Mouse (Mus musculus): ENCODE measurements around the gene Btf3.

The Btf3 gene

DNA sequence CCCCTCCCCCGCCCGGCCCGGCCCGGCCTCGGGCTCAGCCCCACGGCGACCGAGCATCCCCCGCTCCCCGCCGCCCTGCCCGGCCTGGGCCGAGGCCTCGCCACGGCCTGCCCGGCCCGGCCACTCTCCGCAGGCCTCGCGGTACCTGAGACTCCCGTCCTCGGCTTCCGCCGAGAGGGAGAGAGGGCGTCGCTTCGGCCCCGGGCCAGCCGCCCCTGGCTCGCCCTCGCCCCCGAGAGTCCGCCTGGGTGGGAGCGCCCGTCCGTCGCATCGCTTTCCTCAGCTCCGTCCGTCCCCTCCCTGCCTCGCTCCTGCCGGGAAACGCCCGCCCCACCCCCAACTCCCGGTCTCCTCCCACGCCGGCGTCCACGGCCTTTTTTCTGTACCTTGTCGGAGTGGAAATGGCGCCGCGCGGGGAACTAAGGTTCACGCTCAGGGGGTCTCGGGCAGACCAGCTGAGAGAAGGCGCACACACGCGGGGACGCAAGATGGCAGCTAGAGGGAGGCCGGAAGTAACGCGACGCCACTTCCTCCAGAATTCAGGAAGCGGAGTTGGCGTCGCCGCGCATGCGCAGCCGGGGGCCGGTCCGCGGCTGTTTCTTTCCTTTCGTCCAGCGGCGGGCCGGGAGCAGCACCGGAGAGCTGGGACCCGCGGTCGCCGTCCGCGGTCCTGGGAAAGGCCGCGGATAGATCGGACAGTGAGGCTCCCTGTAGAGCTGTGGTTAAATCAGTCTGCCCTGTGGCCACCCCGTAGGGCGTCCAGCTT, at the start of gene Btf3:
Btf3 (minus strand) TSS at position 527 of the 766 bp plus-strand sequence.
- peak; percentile 93 for DNase-seq (ENCODE audit: low spot score)

DNA sequence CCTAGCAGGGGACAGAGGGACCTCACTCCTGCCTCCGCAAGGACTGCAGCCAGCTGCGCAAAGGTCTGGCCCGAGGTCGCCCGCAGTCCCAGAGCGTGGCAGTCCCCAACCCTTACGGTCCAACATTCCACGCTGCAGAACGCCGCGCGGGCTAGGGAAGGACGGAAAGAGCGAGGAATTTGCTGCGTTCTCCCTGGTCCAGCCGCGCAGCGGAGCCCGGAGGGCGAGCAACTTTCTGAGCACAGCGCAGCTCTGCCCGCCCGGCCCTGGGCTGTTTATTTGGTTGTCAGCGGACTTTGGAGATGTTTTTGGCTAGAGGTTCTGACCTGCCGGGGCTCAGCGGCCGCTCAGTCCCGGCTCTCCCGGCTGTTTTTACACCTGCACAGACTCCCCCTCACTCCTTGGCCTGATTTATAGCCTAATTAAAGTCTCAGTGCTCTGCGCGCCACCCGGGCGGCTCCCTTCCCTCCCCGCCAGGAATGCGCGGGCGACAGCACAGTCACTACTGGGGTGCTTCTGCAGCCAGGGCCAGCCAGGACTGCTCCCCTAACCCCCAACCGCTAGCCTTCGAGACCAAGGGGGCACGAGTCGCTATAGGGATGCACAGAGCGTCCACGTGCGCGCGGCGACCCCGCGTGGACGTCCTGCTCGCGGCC, 49.1 kb upstream of the Btf3 start:
- no peak for DNase-seq (ENCODE audit: low spot score)

DNA sequence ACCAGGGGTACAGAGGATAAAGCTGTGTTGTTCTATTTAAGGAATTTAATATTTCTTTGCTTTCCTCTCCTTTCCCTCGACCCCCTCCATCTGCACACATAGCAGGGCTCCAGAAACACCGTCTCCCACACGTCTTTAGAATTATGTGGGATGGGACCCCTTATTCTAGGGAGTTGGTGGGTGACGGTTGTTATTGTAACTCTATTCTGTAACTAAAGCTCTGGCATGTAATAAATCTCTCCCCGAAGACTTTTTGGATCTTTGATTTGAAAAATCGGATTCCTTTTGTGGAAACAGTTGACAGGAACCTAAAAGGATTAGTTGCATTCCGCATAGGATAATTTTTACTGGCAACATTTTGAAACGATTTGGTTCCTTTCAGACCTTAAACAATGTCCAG, 48.3 kb upstream of the Btf3 start:
- no peak for DNase-seq (ENCODE audit: low spot score)

DNA sequence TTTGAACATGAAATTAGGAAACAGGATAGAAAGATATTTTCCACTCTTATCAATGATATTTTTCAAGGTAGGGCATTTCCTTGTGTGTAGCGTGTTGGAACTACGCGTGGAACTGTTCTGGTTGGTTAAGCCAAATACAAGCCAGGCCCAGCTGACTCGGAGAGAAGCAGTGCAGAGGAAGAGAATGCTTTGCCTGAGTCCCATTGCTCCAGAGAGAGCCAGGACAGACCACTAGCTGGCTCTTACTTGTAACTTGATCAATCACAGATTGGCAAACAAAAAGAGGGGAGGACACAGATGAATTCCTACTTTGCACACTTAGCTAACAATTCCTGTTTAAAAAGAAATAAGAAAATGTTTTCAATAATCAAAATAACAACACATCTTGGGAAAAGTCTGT, 46.2 kb upstream of the Btf3 start:
- DNase-seq (ENCODE audit: low spot score): no peak

DNA sequence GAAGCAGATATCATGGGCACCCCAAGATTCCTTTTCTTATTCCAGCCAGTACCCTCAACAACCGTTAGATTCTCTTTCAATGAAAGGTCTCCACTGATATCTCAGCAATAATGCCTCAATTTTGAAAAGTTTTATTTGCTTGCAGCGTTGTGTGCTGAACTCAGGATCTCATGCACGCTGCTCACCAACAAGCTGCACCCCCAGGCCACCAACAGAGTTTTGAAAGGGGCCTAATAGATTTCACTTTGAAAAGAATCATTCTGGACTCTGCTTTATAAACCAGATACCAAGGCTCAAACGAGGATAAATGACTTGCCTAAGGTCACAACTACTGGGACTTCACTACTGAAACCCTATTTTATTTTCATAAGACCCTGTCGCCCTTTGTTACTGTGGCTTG, 44.4 kb upstream of the Btf3 start:
- DNase-seq (ENCODE audit: low spot score): no peak

DNA sequence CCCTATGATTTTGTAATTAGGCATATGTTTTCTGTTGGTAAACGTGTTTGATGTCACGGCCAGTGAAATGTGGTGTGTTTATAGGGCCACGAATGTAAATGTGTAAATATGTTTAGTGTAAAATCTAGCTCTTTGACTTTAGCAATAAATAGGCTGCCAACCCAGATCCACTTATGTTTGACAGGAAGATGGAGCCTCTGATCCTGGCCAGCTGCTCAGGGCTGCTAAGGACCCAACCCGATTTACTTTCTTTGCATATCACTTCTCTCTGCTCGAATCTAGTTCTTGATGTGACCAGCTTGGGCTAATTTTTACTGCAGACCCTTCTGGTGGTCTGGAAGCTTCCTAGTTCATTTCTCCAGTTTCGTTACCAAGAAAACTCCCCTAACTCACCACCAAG, 43.6 kb upstream of the Btf3 start:
- DNase-seq (ENCODE audit: low spot score): no peak

DNA sequence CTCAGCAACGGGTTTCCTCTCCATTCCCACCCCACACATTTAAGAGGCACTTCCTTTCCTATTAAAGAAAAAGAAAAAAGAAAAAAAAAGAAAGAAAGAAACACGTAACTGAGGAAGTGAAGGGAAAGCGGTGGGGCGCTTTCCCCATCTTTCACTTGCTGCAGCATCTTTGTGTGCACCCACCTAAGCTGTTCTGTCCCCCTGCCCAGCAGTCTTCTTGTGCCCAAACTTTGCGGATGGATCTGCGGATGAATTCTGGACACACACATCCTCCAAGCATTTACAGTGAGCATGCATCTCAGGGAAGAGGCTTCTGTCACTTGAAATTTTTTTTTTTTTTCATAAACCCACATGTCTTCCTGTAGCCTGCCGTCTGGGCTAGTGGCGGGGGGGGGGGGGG, 42.5 kb upstream of the Btf3 start:
- no peak for DNase-seq (ENCODE audit: low spot score)

DNA sequence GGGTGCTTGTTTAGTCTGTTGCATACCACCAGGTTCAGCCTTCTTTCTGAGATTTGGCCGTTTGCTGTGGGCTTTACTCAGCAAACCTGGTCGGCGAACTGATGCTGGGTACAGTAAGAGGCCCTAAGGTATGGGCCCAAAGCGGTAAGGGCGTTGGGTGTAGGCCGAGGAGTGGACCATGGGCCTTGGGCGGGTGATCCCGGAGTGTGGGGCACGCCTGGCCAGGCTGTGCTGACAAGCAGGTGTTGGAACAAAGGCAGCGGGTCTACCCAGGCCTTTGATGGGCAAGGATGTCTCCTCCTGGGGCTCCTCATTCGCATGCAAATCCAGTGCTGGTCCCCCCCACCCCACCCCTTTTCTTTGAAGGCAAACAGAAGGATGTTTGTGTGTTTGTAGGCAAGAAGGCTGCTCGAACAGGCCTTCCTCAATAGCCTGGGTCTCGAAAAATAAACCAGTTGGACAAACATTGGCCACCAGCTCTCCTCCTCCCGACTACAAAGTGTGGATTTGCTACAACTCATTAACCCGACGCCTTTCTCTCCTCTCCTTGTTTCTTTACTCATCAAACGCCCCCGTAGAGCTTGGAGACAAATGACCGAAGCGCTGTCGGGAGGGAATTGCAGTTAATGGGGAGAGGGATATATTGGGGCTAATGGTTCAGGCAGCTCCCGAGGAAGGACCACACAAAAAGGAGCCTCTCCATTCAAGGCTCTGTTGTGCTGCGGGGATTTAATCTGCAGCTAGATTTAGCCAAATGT, 41.8 kb upstream of the Btf3 start:
- DNase-seq (ENCODE audit: low spot score): no peak

DNA sequence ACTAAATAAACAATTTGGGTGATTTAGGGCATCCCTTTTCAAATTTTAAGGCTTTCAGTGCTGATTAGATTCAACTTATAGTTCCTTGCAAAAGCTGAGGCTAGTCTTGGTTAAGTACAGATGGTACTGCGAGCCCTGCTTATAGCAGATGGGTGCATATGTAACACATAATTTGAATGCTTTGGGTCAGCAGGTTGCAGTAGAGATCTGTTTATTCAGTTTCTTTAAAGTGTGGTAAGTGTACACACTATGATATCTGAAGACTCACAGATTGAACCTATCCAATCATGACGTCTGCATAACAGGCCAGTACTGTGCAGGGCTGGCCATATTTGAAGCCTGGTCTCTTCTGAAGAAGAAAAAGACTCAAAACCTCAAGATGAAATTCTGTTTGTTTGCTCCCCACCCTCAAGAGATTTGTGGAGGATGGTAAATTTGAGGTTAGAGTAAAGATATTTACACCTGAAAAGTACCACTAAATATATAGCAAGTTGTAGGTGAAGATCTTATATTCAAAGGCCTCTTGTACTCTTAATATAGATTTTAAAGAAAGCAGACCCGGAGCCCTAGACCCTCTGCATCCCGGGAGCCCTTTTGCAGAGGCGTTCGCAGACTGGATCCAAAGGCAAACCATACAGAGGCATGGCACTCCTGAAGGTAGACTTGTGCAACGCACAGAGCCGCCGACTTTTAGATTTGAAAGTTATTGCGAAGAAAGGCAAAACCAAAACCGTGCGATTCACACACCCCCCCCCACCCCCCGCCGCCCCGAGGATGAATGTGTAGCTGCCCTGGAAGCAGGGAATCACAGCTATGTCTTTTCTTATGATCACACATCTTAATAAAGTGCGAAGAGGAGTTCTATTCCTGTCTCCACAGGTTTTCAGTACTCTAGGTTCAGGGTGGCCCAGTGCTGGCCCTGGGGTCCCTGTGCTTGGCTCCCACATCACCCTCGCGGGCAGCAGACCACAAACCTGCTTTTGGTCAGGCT, 40.9 kb upstream of the Btf3 start:
- DNase-seq (ENCODE audit: low spot score): no peak

DNA sequence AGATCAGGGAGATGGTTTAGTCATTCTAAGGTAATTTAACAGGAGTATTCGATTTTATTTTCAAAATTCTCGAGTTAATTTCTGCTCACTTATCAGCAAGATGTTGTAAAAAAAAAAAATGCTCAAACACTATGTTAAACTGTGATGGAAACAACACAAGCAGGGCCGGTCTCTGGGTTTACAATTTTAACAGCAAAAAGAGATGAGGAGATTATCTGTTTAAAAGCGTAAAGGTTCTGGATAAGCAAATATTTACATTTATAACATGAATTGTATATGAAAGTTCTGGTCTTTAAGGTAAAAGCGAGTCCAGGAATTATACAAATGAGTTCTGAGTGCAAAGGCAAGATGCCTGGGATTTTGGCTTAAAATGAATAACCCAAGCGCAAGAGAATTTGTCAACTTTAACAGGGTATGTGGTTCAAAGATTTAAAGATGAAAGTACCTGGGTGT, 40.2 kb upstream of the Btf3 start:
- DNase-seq (ENCODE audit: low spot score): no peak

DNA sequence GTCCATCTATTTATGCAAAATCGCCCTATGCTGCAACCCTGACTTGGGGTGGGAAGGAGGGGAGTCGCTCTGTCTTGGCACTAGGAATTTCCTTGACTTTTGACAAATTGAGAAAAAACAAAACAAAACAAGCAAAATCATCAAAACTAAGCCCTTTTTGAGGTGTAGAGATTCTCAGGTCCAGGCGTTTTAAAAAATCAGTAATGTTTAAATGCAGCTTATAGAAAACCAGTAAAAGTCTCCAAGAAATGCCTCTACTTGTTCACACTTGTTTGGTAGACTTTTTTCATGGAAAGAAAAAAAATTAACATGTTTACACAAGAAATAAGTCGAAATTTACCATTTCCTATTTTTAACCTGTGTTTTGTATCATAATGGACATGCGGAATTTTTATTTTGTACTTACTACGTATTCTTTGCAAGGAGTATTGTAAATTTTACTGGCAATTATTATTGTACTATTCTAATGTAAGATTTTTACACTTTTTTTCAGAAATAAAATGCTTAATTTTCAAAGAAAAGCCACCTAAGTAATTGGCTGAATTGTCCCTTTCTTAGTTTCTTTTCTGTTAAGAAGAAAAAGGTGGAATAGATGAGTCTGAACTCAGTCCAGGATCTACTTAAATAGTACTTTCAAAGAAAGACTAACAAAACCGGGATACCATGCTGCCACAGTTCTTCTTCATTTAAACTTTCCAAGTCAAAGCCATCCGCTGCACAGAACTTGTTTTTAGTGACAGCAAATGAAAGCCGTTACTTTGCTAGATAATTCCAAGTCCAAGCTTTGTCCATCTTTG, 39.6 kb upstream of the Btf3 start:
- no peak for DNase-seq (ENCODE audit: low spot score)

DNA sequence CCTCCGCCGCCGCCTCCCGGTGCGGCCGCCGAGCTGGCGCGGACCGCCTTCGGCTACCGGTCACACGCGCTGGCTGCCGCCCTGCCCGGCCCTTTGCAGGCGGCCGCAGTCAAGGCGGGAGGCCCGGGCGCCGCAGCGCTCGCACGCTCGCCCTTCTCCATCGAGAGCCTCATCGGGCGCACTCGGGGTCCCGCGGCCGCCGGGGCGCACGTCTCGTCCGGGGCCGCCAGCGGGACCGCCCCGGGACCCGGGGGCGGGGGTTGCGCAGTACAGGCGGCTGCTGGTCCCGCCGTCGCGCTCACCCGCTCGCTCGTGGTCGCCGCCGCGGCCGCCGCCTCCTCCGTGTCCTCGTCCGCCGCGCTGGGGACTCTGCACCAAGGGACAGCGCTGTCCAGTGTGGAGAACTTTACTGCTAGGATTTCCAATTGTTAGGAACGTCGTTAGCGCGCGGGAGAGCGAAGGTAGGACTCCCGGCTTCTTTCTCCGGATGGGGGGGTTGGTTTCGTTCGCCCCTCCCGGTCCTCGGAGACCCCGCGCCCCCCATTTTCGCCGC, 38.8 kb upstream of the Btf3 start:
- DNase-seq (ENCODE audit: low spot score): peak; percentile 6

DNA sequence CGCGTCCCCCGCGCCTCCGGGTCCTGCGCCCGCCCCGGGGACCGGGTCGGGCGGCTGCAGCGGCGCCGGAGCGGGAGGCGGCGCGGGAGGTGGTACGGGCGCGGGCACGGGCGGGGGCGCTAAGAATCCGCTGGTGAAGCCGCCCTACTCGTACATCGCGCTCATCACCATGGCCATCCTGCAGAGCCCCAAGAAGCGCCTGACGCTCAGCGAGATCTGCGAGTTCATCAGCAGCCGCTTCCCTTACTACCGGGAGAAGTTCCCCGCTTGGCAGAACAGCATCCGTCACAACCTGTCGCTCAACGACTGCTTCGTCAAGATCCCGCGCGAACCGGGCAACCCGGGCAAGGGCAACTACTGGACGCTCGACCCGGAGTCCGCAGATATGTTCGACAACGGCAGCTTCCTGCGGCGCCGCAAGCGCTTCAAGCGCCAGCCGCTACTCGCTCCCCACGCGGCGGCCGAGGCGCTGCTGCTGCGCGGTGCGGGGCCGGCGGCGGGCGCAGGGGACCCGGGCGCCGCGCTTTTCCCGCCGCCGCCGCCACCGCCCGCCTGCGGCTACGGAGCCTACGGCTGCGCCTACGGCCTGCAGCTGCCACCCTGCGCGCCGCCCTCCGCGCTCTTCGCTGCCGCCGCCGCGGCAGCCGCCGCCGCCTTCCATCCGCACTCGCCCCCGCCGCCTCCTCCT, 38.2 kb upstream of the Btf3 start:
- peak; percentile 11 for DNase-seq (ENCODE audit: low spot score)

DNA sequence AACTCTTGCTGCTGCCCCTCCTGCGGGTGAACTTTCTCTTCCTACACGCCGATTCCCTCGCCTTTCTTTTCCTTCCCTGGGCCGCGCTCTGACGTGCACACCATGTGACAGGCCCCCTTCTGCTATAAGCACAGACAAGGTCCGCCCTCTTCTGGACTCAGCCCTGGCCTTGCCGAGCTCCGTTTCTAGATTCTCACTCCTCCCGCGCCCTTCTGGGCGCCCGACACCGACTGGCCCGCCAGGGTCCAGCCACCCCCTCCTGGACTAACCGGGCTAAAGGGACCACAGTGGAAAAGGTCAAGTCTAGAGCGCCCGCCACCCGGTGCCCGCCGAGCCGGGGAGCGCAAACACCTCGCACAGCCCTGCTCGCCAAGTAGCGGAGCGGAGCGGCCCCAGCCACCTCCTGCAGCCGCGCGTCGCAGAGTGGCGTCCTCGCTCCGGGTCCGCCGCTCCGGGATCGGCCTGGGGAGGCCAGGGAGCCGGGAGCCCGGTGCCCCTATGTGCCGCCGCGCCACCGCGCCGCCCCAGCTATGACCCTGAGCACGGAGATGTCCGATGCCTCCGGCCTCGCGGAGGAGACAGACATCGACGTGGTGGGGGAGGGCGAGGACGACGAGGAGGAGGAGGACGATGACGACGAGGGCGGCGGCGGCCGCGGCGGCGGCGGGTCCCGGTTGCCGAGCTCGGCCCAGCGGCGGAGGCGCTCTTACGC, 37.4 kb upstream of the Btf3 start, which contains the start of gene Foxd1:
Foxd1 (plus strand) TSS at position 153 of the 712 bp plus-strand sequence.
- no peak for DNase-seq (ENCODE audit: low spot score)

DNA sequence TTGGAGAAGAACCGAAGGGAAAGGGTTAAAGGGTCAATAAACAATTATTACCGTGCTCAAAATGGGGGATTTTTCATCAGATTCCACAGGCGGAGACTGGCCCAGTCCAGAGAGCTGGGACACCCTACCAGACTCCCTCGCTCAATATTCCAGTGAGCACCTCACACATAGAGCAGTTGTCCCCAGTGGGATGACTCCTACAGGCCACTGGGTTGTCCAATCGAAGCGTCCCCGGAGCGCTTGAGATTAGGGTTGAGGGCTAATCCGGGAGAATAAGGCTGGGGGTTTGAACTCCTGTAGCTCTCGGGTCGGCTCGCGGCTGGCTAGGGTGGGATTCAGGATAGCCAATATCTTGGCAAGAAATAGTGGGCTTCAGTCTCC, 36.9 kb upstream of the Btf3 start:
- DNase-seq (ENCODE audit: low spot score): peak; percentile 7

DNA sequence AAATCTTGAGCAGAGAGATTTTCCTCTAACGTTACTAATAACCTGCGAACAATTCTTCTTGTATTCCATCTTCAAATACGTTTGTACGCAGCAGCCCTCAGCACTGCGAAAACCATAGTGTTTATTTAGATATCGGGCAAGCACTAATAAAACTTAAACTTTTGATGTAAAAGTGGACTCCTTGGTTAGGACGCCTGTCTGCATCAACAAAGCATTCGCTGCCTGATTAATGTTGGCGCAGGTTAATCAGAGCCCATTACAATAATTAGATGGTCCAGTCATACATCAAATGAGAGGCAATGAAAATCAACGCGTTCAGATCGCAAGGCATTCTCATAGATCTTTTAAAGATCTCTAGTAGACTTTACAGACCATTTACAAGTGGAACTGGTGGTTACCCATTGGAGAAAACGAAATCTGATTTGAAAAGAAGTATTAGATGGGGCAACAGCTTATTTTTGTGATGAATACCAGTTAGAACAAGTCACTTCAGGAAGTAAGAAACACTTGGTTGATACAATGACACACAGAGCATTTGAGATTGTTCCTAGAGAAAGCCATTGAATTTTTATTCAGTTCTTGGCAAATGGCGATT, 35.7 kb upstream of the Btf3 start:
- DNase-seq (ENCODE audit: low spot score): no peak

DNA sequence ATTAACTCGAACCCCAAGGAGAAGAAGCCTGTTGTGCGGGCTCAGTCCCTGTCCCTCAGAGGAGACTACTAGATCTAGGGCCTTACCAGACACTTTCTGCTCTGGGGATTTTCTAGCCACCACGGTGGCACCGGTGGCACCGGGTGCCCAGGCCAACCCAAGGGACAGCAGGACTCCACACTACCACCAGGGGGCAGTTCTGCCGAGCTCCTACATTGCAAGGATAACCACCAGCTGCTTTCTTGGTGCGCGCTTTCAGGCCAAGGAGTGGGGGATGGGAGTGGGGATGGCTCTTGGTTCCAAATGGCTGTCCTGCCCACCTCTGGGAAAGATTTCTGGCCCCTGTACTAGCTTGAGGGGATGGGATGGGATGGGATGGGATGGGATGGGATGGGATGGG, 34.7 kb upstream of the Btf3 start:
- peak; percentile 13 for DNase-seq (ENCODE audit: low spot score)

DNA sequence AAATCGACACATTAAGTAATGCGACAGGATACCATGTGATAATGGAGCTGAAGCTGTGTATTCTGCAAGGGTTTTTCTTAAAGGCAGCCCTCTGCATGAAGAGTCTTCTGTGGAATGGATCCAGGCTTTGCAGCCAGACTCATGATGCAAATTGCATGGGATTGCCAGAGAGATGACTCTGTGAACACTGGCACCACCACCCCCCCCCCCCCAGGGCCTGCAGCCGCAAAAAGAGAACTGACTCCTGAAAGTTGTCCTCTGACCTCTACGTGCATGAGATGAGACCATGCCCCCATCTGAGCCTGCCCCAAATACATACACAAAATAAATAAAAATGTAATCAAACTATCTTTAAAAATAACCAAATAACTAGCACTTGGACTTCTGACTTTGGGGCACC, 32.7 kb upstream of the Btf3 start:
- no peak for DNase-seq (ENCODE audit: low spot score)

DNA sequence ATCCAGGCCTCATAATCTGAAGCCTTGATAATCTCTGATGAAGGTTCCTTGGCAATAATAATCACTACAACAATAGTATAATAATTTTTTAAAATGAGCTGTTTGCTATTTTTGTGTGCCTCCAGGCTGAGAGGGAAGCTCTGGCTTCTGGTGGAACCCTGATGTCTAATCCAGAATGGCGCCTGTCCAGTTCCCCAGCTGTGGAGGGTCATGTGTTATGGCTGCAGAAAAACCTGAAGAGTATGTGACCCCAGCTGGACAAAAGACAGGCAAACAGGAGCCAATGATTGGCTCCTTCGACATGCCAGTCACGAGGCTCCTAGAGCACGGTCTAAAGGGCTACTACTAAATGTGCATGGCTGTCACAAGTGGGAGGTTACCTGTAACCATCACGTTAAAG, 23.7 kb upstream of the Btf3 start:
- DNase-seq (ENCODE audit: low spot score): no peak

Data from urinary bladder, postnatal 25 days (tissue).